Comparison of ENCODE assay signal across 8 mouse cellular contexts in genomic region chr11:121451216-121451726, GRCm38 (mm10). TPM values are rescaled to one million over a fixed set of nuclear protein-coding genes. Genes with fewer than 3 reads are reported as not detected.
DNase-seq lines count a peak whose midpoint lies in the region; ATAC-seq lines count a peak whose summit lies in the region.

No protein-coding gene starts in this region.

- no peak for DNase-seq in heart, embryonic 10.5 days (ENCODE audit: low spot score)
- no peak for DNase-seq in heart, adult 9 months (ENCODE audit: low spot score in 2 of 2)
- DNase-seq in thymus, postnatal 0 days (ENCODE audit: low spot score), result peak; percentile 11
- DNase-seq in thymus, postnatal 25 days, result no peak
- peak; percentile 57 for DNase-seq in thymus, postnatal 4 days
- no peak for DNase-seq in gastrocnemius, postnatal 36 days
- DNase-seq in lung, postnatal 14 days, result no peak

- no peaks in the 10 kb centered on the region for H3K27me3 ChIP-seq in heart, embryonic 10.5 days (ENCODE audit: insufficient read depth, poor library complexity, severe bottlenecking)
- H3K27me3 ChIP-seq in liver, embryonic 12.5 days (replicated peaks), result peaks cover 19% of the 10 kb centered on the region

- H3K4me3 ChIP-seq in heart, embryonic 10.5 days, result peak overlapping the region; percentile 95
- H3K4me3 ChIP-seq in liver, embryonic 12.5 days, result peak overlapping the region; percentile 68

- H3K4me2 ChIP-seq in liver, embryonic 12.5 days, result peak overlapping the region; percentile 83

- intact Hi-C loops in gastrocnemius, postnatal 36 days (cut with DNase I), result no loop called here

- peaks cover 3% of the 10 kb centered on the region; the same call in 1 of the 2 replicates for H3K36me3 ChIP-seq in heart, embryonic 10.5 days
- H3K36me3 ChIP-seq in liver, embryonic 12.5 days, result peaks cover 48% of the 10 kb centered on the region

- peaks cover 10% of the 10 kb centered on the region; the same call in 1 of the 2 replicates for H3K4me1 ChIP-seq in heart, embryonic 10.5 days
- peaks cover 45% of the 10 kb centered on the region for H3K4me1 ChIP-seq in liver, embryonic 12.5 days

- peak overlapping the region; percentile 86 for H3K27ac ChIP-seq in heart, embryonic 10.5 days
- H3K27ac ChIP-seq in liver, embryonic 12.5 days, result peak overlapping the region; percentile 89

- 19% methylated on average over 9 of the region's 9 CpGs for WGBS in heart, embryonic 10.5 days
- 29% methylated on average over 9 of the region's 9 CpGs for WGBS in liver, embryonic 12.5 days (ENCODE audit: insufficient replicate concordance)

- H3K9ac ChIP-seq in liver, embryonic 12.5 days, result peak overlapping the region; percentile 72

- peak; percentile 1; the same call in 1 of the 2 replicates for ATAC-seq in liver, embryonic 12.5 days

- no peaks in the 10 kb centered on the region for H3K9me3 ChIP-seq in heart, embryonic 10.5 days
- H3K9me3 ChIP-seq in liver, embryonic 12.5 days (replicated peaks), result no peaks in the 10 kb centered on the region

RNA-seq across cellular contexts. Expression of gene Tbcd, which starts 0.5 kb away (rescaled TPM):
- polyA plus RNA-seq in heart, embryonic 10.5 days (2016; fragmentation: Nextera tagmentation; extraction: Ambion mirVana), result 35.3 and 36.7 TPM in 2 replicates
- polyA plus RNA-seq in thymus, postnatal 0 days (2015; fragmentation: Nextera tagmentation; extraction: Ambion mirVana), result 45.5 and 51.7 TPM in 2 replicates
- polyA plus RNA-seq in liver, embryonic 12.5 days (2016; fragmentation: Nextera tagmentation; extraction: Ambion mirVana), result 30.1 and 30.2 TPM in 2 replicates
- total RNA-seq in gastrocnemius, postnatal 36 days (2021), result 10 to 100 TPM; 12.5 to 12.7 TPM

RNA-seq across cellular contexts. Expression of gene Fn3k, which starts 16.6 kb away (rescaled TPM):
- 1.4 and 3.7 TPM in 2 replicates for polyA plus RNA-seq in heart, embryonic 10.5 days (2016; fragmentation: Nextera tagmentation; extraction: Ambion mirVana)
- 6.8 and 6.9 TPM in 2 replicates for polyA plus RNA-seq in thymus, postnatal 0 days (2015; fragmentation: Nextera tagmentation; extraction: Ambion mirVana)
- polyA plus RNA-seq in liver, embryonic 12.5 days (2016; fragmentation: Nextera tagmentation; extraction: Ambion mirVana), result 28.1 and 31.4 TPM in 2 replicates
- 10 to 100 TPM; 14.4 to 17.6 TPM for total RNA-seq in gastrocnemius, postnatal 36 days (2021)

RNA-seq across cellular contexts. Expression of gene Fn3krp, which starts 30.1 kb away (rescaled TPM):
- 3.0 and 3.6 TPM in 2 replicates for polyA plus RNA-seq in heart, embryonic 10.5 days (2016; fragmentation: Nextera tagmentation; extraction: Ambion mirVana)
- polyA plus RNA-seq in thymus, postnatal 0 days (2015; fragmentation: Nextera tagmentation; extraction: Ambion mirVana), result 7.4 and 7.8 TPM in 2 replicates
- polyA plus RNA-seq in liver, embryonic 12.5 days (2016; fragmentation: Nextera tagmentation; extraction: Ambion mirVana), result 20.5 and 21.6 TPM in 2 replicates
- total RNA-seq in gastrocnemius, postnatal 36 days (2021), result 1 to 10 TPM; 3.2 to 3.6 TPM

Comparison
In these comparisons a context has a peak if more than half of its experiments do, and no peak if none do; other contexts are left out.
1. DNase-seq: peak in thymus, postnatal 0 days (single experiment) and thymus, postnatal 4 days (single experiment); none in heart, embryonic 10.5 days (single experiment), heart, adult 9 months (0 of 2), thymus, postnatal 25 days (single experiment), gastrocnemius, postnatal 36 days (0 of 2) and lung, postnatal 14 days (single experiment).